Mouse (Mus musculus): Measurements from ENCODE around the gene 1700020D05Rik. TPM values are rescaled to one million over a fixed set of nuclear protein-coding genes. Genes with fewer than 3 reads are reported as not detected.

The 1700020D05Rik gene
- total RNA-seq (2014; rRNA removed; ENCODE audit: low replicate concordance), result not detected in 2 replicates
- polyA plus RNA-seq (2015; fragmentation: Nextera tagmentation; extraction: Ambion mirVana), result not detected in 2 replicates

GRCm38 (mm10) chr19:5503687-5504086, at the start of gene 1700020D05Rik:
TSS of gene 1700020D05Rik (minus strand) at chr19:5503787.
- Histone ChIP-seq H3K9me3 (replicated peaks; ENCODE audit: control insufficient read depth, low read length) (no peaks in the 10 kb centered on the region), H3K27ac (ENCODE audit: low read depth) (no peak within 1 kb of the TSS), H3K4me1 (ENCODE audit: control insufficient read depth, insufficient read depth) (no peaks in the 10 kb centered on the region), H3K4me2 (ENCODE audit: low read depth, low read length) (no peak within 1 kb of the TSS), H3K4me3 (ENCODE audit: low read depth, low read length) (no peak within 1 kb of the TSS), H3K9ac (replicated peaks; ENCODE audit: low read depth, low read length) (no peak within 1 kb of the TSS), H3K27me3 (ENCODE audit: control insufficient read depth, insufficient read depth, low read length) (no peaks in the 10 kb centered on the region), H3K36me3 (replicated peaks; ENCODE audit: control insufficient read depth, insufficient read depth, low read length) (peaks cover 5% of the 10 kb centered on the region)
- DNase-seq (ENCODE audit: low spot score) (no peak), ATAC-seq (ENCODE audit: insufficient read depth, low read depth) (no peak)
- no peak for TF ChIP-seq CTCF (IDR thresholded peaks at IDR 0.05; ENCODE audit: low read depth)
- 49% methylated on average over 17 of the region's 17 CpGs for WGBS

GRCm38 (mm10) chr19:5547471-5548056, 44.0 kb upstream of the 1700020D05Rik start:
- H3K4me2 ChIP-seq (ENCODE audit: low read depth, low read length), result no peak overlapping the region
- DNase-seq (ENCODE audit: low spot score) (no peak), ATAC-seq (ENCODE audit: insufficient read depth, low read depth) (no peak)
- no peak overlapping the region for H3K9ac ChIP-seq (replicated peaks; ENCODE audit: low read depth, low read length)
- H3K27me3 ChIP-seq (ENCODE audit: control insufficient read depth, insufficient read depth, low read length), result no peaks in the 10 kb centered on the region
- H3K4me3 ChIP-seq (ENCODE audit: low read depth, low read length), result no peak overlapping the region
- no peaks in the 10 kb centered on the region for H3K4me1 ChIP-seq (ENCODE audit: control insufficient read depth, insufficient read depth)
- TF ChIP-seq CTCF (IDR thresholded peaks at IDR 0.05; ENCODE audit: low read depth) (no peak), EP300 (IDR thresholded peaks at IDR 0.05; ENCODE audit: low read depth) (no peak)
- H3K36me3 ChIP-seq (replicated peaks; ENCODE audit: control insufficient read depth, insufficient read depth, low read length), result no peaks in the 10 kb centered on the region
- 53% methylated on average over 4 of the region's 4 CpGs for WGBS
- no peak overlapping the region for H3K27ac ChIP-seq (ENCODE audit: low read depth)
- no peaks in the 10 kb centered on the region for H3K9me3 ChIP-seq (replicated peaks; ENCODE audit: control insufficient read depth, low read length)

GRCm38 (mm10) chr19:5544031-5544430, 40.4 kb upstream of the 1700020D05Rik start:
- Histone ChIP-seq H3K9me3 (replicated peaks; ENCODE audit: control insufficient read depth, low read length) (no peaks in the 10 kb centered on the region), H3K27ac (ENCODE audit: low read depth) (no peak overlapping the region), H3K4me1 (ENCODE audit: control insufficient read depth, insufficient read depth) (no peaks in the 10 kb centered on the region), H3K9ac (replicated peaks; ENCODE audit: low read depth, low read length) (no peak overlapping the region), H3K4me3 (ENCODE audit: low read depth, low read length) (no peak overlapping the region), H3K27me3 (ENCODE audit: control insufficient read depth, insufficient read depth, low read length) (no peaks in the 10 kb centered on the region), H3K36me3 (replicated peaks; ENCODE audit: control insufficient read depth, insufficient read depth, low read length) (no peaks in the 10 kb centered on the region), H3K4me2 (ENCODE audit: low read depth, low read length) (no peak overlapping the region)
- WGBS, result 62% methylated on average over 11 of the region's 11 CpGs
- DNase-seq (ENCODE audit: low spot score) (no peak), ATAC-seq (ENCODE audit: insufficient read depth, low read depth) (no peak)
- no peak for TF ChIP-seq CTCF (IDR thresholded peaks at IDR 0.05; ENCODE audit: low read depth)
- no peak for TF ChIP-seq EP300 (IDR thresholded peaks at IDR 0.05; ENCODE audit: low read depth)

GRCm38 (mm10) chr19:5543362-5543761, 39.8 kb upstream of the 1700020D05Rik start:
- H3K4me1 ChIP-seq (ENCODE audit: control insufficient read depth, insufficient read depth), result no peaks in the 10 kb centered on the region

GRCm38 (mm10) chr19:5538786-5539185, 35.2 kb upstream of the 1700020D05Rik start:
- WGBS, result 64% methylated on average over 8 of the region's 8 CpGs
- no peaks in the 10 kb centered on the region for H3K9me3 ChIP-seq (replicated peaks; ENCODE audit: control insufficient read depth, low read length)
- no peak overlapping the region for H3K4me3 ChIP-seq (ENCODE audit: low read depth, low read length)
- ATAC-seq (ENCODE audit: insufficient read depth, low read depth) (no peak), DNase-seq (ENCODE audit: low spot score) (no peak)
- H3K36me3 ChIP-seq (replicated peaks; ENCODE audit: control insufficient read depth, insufficient read depth, low read length), result no peaks in the 10 kb centered on the region
- H3K27me3 ChIP-seq (ENCODE audit: control insufficient read depth, insufficient read depth, low read length), result no peaks in the 10 kb centered on the region
- no peak overlapping the region for H3K9ac ChIP-seq (replicated peaks; ENCODE audit: low read depth, low read length)
- TF ChIP-seq EP300 (IDR thresholded peaks at IDR 0.05; ENCODE audit: low read depth), result no peak
- no peak for TF ChIP-seq CTCF (IDR thresholded peaks at IDR 0.05; ENCODE audit: low read depth)
- no peaks in the 10 kb centered on the region for H3K4me1 ChIP-seq (ENCODE audit: control insufficient read depth, insufficient read depth)
- no peak overlapping the region for H3K27ac ChIP-seq (ENCODE audit: low read depth)
- H3K4me2 ChIP-seq (ENCODE audit: low read depth, low read length), result no peak overlapping the region

More at GRCm38 (mm10) chr19:5543362-5543761, 39.8 kb upstream of the 1700020D05Rik start:
- 87% methylated on average over 9 of the region's 9 CpGs for WGBS
- no peak for ATAC-seq (ENCODE audit: insufficient read depth, low read depth)
- DNase-seq (ENCODE audit: low spot score), result no peak
- Histone ChIP-seq H3K9ac (replicated peaks; ENCODE audit: low read depth, low read length) (no peak overlapping the region), H3K4me3 (ENCODE audit: low read depth, low read length) (no peak overlapping the region), H3K27me3 (ENCODE audit: control insufficient read depth, insufficient read depth, low read length) (no peaks in the 10 kb centered on the region), H3K36me3 (replicated peaks; ENCODE audit: control insufficient read depth, insufficient read depth, low read length) (no peaks in the 10 kb centered on the region), H3K4me2 (ENCODE audit: low read depth, low read length) (no peak overlapping the region), H3K9me3 (replicated peaks; ENCODE audit: control insufficient read depth, low read length) (no peaks in the 10 kb centered on the region), H3K27ac (ENCODE audit: low read depth) (no peak overlapping the region)
- TF ChIP-seq CTCF (IDR thresholded peaks at IDR 0.05; ENCODE audit: low read depth) (no peak), EP300 (IDR thresholded peaks at IDR 0.05; ENCODE audit: low read depth) (no peak)

GRCm38 (mm10) chr19:5532520-5532919, 28.9 kb upstream of the 1700020D05Rik start:
- 55% methylated on average over 8 of the region's 8 CpGs for WGBS

More at GRCm38 (mm10) chr19:5532520-5532919, 28.9 kb upstream of the 1700020D05Rik start:
- ATAC-seq (ENCODE audit: insufficient read depth, low read depth), result no peak
- no peaks in the 10 kb centered on the region for H3K9me3 ChIP-seq (replicated peaks; ENCODE audit: control insufficient read depth, low read length)
- H3K27me3 ChIP-seq (ENCODE audit: control insufficient read depth, insufficient read depth, low read length), result no peaks in the 10 kb centered on the region
- H3K4me1 ChIP-seq (ENCODE audit: control insufficient read depth, insufficient read depth), result peaks cover 3% of the 10 kb centered on the region; the same call in 1 of the 2 replicates
- no peak overlapping the region for H3K9ac ChIP-seq (replicated peaks; ENCODE audit: low read depth, low read length)
- no peaks in the 10 kb centered on the region for H3K36me3 ChIP-seq (replicated peaks; ENCODE audit: control insufficient read depth, insufficient read depth, low read length)
- H3K4me2 ChIP-seq (ENCODE audit: low read depth, low read length), result no peak overlapping the region
- TF ChIP-seq CTCF (IDR thresholded peaks at IDR 0.05; ENCODE audit: low read depth), result no peak
- TF ChIP-seq EP300 (IDR thresholded peaks at IDR 0.05; ENCODE audit: low read depth), result no peak
- H3K27ac ChIP-seq (ENCODE audit: low read depth), result no peak overlapping the region
- H3K4me3 ChIP-seq (ENCODE audit: low read depth, low read length), result no peak overlapping the region
- DNase-seq (ENCODE audit: low spot score), result no peak

All from heart, postnatal 0 days (tissue).